Mouse (Mus musculus) heart, adult 2 months (tissue): ENCODE results near the gene Sesn1.

ENCODE experiments used
- CTCF ChIP-seq: fragments of 200-600 bp; IDR thresholded peaks from 2 replicates; pipeline ENCODE4 v1.8.1; 2022; ENCODE audit warnings: antibody characterized with exemption, mild to moderate bottlenecking, moderate library complexity
- POLR2A ChIP-seq: fragments of 200-500 bp; IDR thresholded peaks from 2 replicates; pipeline ENCODE4 v1.6.1; 2011; ENCODE audit warnings: mild to moderate bottlenecking, low read depth, low read length, control low read depth; ENCODE audit not compliant: insufficient read depth

GRCm38 (mm10) chr10:41896425-41896824 is 86.7 kb downstream of the Sesn1 start:
- no peak for TF ChIP-seq CTCF
- TF ChIP-seq POLR2A: no peak
